Mouse (Mus musculus): ENCODE results near the gene Txnip. TPM values are rescaled to one million over a fixed set of nuclear protein-coding genes. Genes with fewer than 3 reads are reported as not detected.

Txnip gene
- polyA plus RNA-seq, 1 experiment from 2014 or later: 502 TPM

GRCm38 (mm10) chr3:96569506-96569905 is 11.7 kb downstream of the Txnip start:
- Histone ChIP-seq H3K4me2 (replicated peaks; ENCODE audit: low read depth, low read length) (no peak overlapping the region), H3K36me3 (ENCODE audit: insufficient read depth, low read length) (no peaks in the 10 kb centered on the region), H3K9me3 (ENCODE audit: low read length) (no peaks in the 10 kb centered on the region), H3K9ac (replicated peaks; ENCODE audit: low read depth) (no peak overlapping the region), H3K27me3 (replicated peaks; ENCODE audit: insufficient read depth, low read length) (no peaks in the 10 kb centered on the region), H3K4me1 (ENCODE audit: insufficient read depth, low read depth, low read length) (peaks cover 11% of the 10 kb centered on the region), H3K27ac (ENCODE audit: low read length) (no peak overlapping the region), H3K4me3 (ENCODE audit: low read depth, low read length) (no peak overlapping the region)
- no peak for DNase-seq (ENCODE audit: low spot score)
- WGBS: 88% methylated on average over 13 of the region's 13 CpGs
- ATAC-seq: no peak
- TF ChIP-seq EP300 (IDR thresholded peaks at IDR 0.05): no peak
- TF ChIP-seq CTCF (IDR thresholded peaks at IDR 0.05): no peak

GRCm38 (mm10) chr3:96569966-96570605 is 12.3 kb downstream of the Txnip start:
- DNase-seq (ENCODE audit: low spot score) (no peak), ATAC-seq (no peak)
- Histone ChIP-seq H3K27ac (ENCODE audit: low read length) (0 out of 2 replicates have a peak overlapping the region, but pooled peaks have one; percentile 39), H3K9me3 (ENCODE audit: low read length) (no peaks in the 10 kb centered on the region), H3K36me3 (ENCODE audit: insufficient read depth, low read length) (no peaks in the 10 kb centered on the region), H3K4me3 (ENCODE audit: low read depth, low read length) (no peak overlapping the region), H3K4me2 (replicated peaks; ENCODE audit: low read depth, low read length) (no peak overlapping the region), H3K9ac (replicated peaks; ENCODE audit: low read depth) (no peak overlapping the region), H3K27me3 (replicated peaks; ENCODE audit: insufficient read depth, low read length) (no peaks in the 10 kb centered on the region), H3K4me1 (ENCODE audit: insufficient read depth, low read depth, low read length) (peaks cover 8% of the 10 kb centered on the region)
- TF ChIP-seq CTCF (IDR thresholded peaks at IDR 0.05) (no peak), EP300 (IDR thresholded peaks at IDR 0.05) (no peak)
- 82% methylated on average over 11 of the region's 11 CpGs for WGBS

GRCm38 (mm10) chr3:96570643-96571042 is 12.9 kb downstream of the Txnip start:
- Histone ChIP-seq H3K4me3 (ENCODE audit: low read depth, low read length) (no peak overlapping the region), H3K36me3 (ENCODE audit: insufficient read depth, low read length) (no peaks in the 10 kb centered on the region), H3K4me2 (replicated peaks; ENCODE audit: low read depth, low read length) (no peak overlapping the region), H3K4me1 (ENCODE audit: insufficient read depth, low read depth, low read length) (peaks cover 7% of the 10 kb centered on the region), H3K9ac (replicated peaks; ENCODE audit: low read depth) (no peak overlapping the region), H3K27ac (ENCODE audit: low read length) (0 out of 2 replicates have a peak overlapping the region, but pooled peaks have one; percentile 39), H3K27me3 (replicated peaks; ENCODE audit: insufficient read depth, low read length) (no peaks in the 10 kb centered on the region), H3K9me3 (ENCODE audit: low read length) (no peaks in the 10 kb centered on the region)
- no peak for DNase-seq (ENCODE audit: low spot score)
- no peak for TF ChIP-seq CTCF (IDR thresholded peaks at IDR 0.05)
- TF ChIP-seq EP300 (IDR thresholded peaks at IDR 0.05): no peak
- no peak for ATAC-seq
- 47% methylated on average over 7 of the region's 7 CpGs for whole genome bisulfite sequencing

GRCm38 (mm10) chr3:96571336-96571735 is 13.6 kb downstream of the Txnip start:
- Histone ChIP-seq H3K4me2 (replicated peaks; ENCODE audit: low read depth, low read length) (no peak overlapping the region), H3K9ac (replicated peaks; ENCODE audit: low read depth) (no peak overlapping the region), H3K9me3 (ENCODE audit: low read length) (no peaks in the 10 kb centered on the region), H3K4me3 (ENCODE audit: low read depth, low read length) (no peak overlapping the region), H3K4me1 (ENCODE audit: insufficient read depth, low read depth, low read length) (peaks cover 12% of the 10 kb centered on the region), H3K27me3 (replicated peaks; ENCODE audit: insufficient read depth, low read length) (no peaks in the 10 kb centered on the region), H3K27ac (ENCODE audit: low read length) (peak overlapping the region; percentile 77), H3K36me3 (ENCODE audit: insufficient read depth, low read length) (no peaks in the 10 kb centered on the region)
- TF ChIP-seq EP300 (IDR thresholded peaks at IDR 0.05) (no peak), CTCF (IDR thresholded peaks at IDR 0.05) (no peak)
- WGBS: 57% methylated on average over 2 of the region's 2 CpGs
- ATAC-seq (no peak), DNase-seq (ENCODE audit: low spot score) (no peak)

GRCm38 (mm10) chr3:96571896-96572698 is 14.3 kb downstream of the Txnip start:
- Histone ChIP-seq H3K4me3 (ENCODE audit: low read depth, low read length) (no peak overlapping the region), H3K9ac (replicated peaks; ENCODE audit: low read depth) (no peak overlapping the region), H3K36me3 (ENCODE audit: insufficient read depth, low read length) (no peaks in the 10 kb centered on the region), H3K4me2 (replicated peaks; ENCODE audit: low read depth, low read length) (no peak overlapping the region), H3K27me3 (replicated peaks; ENCODE audit: insufficient read depth, low read length) (no peaks in the 10 kb centered on the region), H3K4me1 (ENCODE audit: insufficient read depth, low read depth, low read length) (peaks cover 16% of the 10 kb centered on the region), H3K27ac (ENCODE audit: low read length) (peak overlapping the region; percentile 77), H3K9me3 (ENCODE audit: low read length) (no peaks in the 10 kb centered on the region)
- ATAC-seq (no peak), DNase-seq (ENCODE audit: low spot score) (peak; percentile 63)
- peak; percentile 73 for TF ChIP-seq EP300 (IDR thresholded peaks at IDR 0.05)
- TF ChIP-seq CTCF (IDR thresholded peaks at IDR 0.05): no peak
- 63% methylated on average over 15 of the region's 16 CpGs for WGBS

- 70% methylated on average over 18 of the region's 19 CpGs for WGBS
These were observed 16.1 kb downstream of the Txnip start for GRCm38 (mm10) chr3:96573611-96574511.

More at GRCm38 (mm10) chr3:96573611-96574511, 16.1 kb downstream of the Txnip start:
- H3K27ac ChIP-seq (ENCODE audit: low read length): no peak overlapping the region
- peaks cover 22% of the 10 kb centered on the region for H3K4me1 ChIP-seq (ENCODE audit: insufficient read depth, low read depth, low read length)
- H3K36me3 ChIP-seq (ENCODE audit: insufficient read depth, low read length): no peaks in the 10 kb centered on the region
- H3K9me3 ChIP-seq (ENCODE audit: low read length): no peaks in the 10 kb centered on the region
- no peak overlapping the region for H3K4me3 ChIP-seq (ENCODE audit: low read depth, low read length)
- no peak for DNase-seq (ENCODE audit: low spot score)
- ATAC-seq: no peak
- no peaks in the 10 kb centered on the region for H3K27me3 ChIP-seq (replicated peaks; ENCODE audit: insufficient read depth, low read length)
- H3K9ac ChIP-seq (replicated peaks; ENCODE audit: low read depth): no peak overlapping the region
- no peak overlapping the region for H3K4me2 ChIP-seq (replicated peaks; ENCODE audit: low read depth, low read length)
- no peak for TF ChIP-seq CTCF (IDR thresholded peaks at IDR 0.05)
- TF ChIP-seq EP300 (IDR thresholded peaks at IDR 0.05): no peak
